Mouse (Mus musculus) thymus, adult 2 months (tissue): ENCODE results near the gene Lrp10. TPM values are rescaled to one million over a fixed set of nuclear protein-coding genes. Genes with fewer than 3 reads are reported as not detected.

Experiments
- DNase-seq: peaks from one replicate; pipeline ENCODE4 v3.0.0; 2021
- H3K27ac ChIP-seq: fragments of 200-500 bp; 2 replicates; pipeline ENCODE4 v1.5.1; 2012; ENCODE audit warnings: low read length, control low read depth; ENCODE audit not compliant: control insufficient read depth, insufficient read depth
- H3K27me3 ChIP-seq: fragments of 200-500 bp; 2 replicates; pipeline ENCODE4 v1.6.1; 2012; ENCODE audit warnings: mild to moderate bottlenecking, low read length, moderate library complexity, mixed read lengths; ENCODE audit not compliant: control insufficient read depth, insufficient read depth
- H3K36me3 ChIP-seq: fragments of 200-500 bp; 2 replicates; pipeline ENCODE4 v1.6.1; 2012; ENCODE audit warnings: mild to moderate bottlenecking, low read length, moderate library complexity; ENCODE audit not compliant: control insufficient read depth, insufficient read depth
- H3K4me1 ChIP-seq: fragments of 200-500 bp; replicated peaks from 2 replicates; pipeline ENCODE4 v1.6.1; 2012; ENCODE audit warnings: low read length; ENCODE audit not compliant: control insufficient read depth, insufficient read depth
- H3K4me3 ChIP-seq: fragments of 200-500 bp; 2 replicates; pipeline ENCODE4 v1.5.1; 2012; ENCODE audit warnings: mild to moderate bottlenecking, low read length, control low read depth, moderate library complexity; ENCODE audit not compliant: control insufficient read depth, insufficient read depth
- CTCF ChIP-seq: fragments of 200-500 bp; IDR thresholded peaks from 2 replicates; pipeline ENCODE4 v1.5.1; 2012; ENCODE audit warnings: mild to moderate bottlenecking, control low read depth, low read length, moderate library complexity, borderline replicate concordance; ENCODE audit not compliant: control insufficient read depth, poor library complexity, insufficient read depth; ENCODE audit errors: extremely low read depth
- POLR2A ChIP-seq: fragments of 200-500 bp; IDR thresholded peaks from 2 replicates; pipeline ENCODE4 v1.6.1; 2012; ENCODE audit warnings: mild to moderate bottlenecking, low read length, control low read depth, moderate library complexity; ENCODE audit not compliant: control insufficient read depth, poor library complexity, insufficient read depth; ENCODE audit errors: extremely low read depth
- WGBS: fragments of 180-500 bp; shearing (Covaris S2); methylation state at CpG from one replicate; pipeline ENCODE4 v1.1.7; 2018; 5-methylcytosine and 5-hydroxymethylcytosine counted together
- polyA plus RNA-seq: library from polyadenylated mRNA; depleted of rRNA; stranded (reverse); fragments of >200 nt; gene quantifications from 2 replicates; pipeline ENCODE4 v1.2.3, GENCODE M21; 2012; rRNA removed

Gene Lrp10
- polyA plus RNA-seq, 1 experiment = 308 TPM

DNA sequence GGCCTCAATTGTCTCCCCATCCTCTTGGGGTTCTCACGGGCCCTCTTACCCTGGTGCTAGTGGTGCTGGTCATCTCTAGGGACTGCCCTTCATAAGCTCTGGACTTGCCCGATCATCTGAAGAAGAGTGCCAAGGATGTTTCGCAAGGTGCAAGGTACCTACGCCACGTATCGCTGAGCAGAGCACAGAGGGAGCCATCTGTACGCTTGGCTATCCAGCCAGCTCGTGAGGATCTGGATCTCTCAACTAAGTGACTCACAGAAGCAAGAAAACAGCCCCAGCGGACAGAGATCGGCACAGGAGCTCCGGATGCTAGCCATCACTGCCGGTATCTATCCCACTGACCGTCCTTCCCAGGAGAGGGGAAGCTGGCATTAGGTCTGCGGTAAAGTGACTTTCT is 32.8 kb downstream of the Lrp10 start:
- no peak for DNase-seq

DNA sequence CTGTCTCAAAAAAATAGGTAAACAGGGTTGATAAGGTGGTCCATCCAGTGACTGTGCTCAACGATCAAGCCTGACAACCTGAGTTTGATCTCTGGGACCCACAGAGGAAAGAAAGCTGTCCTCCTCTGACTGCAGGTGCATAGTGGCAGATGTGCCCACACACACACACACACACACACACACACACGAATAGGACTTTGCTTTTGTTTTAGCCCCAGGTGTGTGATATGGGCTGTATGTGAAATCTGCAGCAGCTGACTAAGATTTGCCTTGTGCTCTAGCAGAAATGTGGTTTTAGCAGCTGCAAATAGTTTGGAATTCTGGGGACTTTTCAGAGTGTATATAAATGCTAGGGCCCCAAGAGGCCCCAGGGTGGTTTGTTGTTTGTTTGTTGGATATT is 35.4 kb downstream of the Lrp10 start:
- DNase-seq = peak; percentile 59
- peak overlapping the region; percentile 56 for H3K27ac ChIP-seq
- H3K27me3 ChIP-seq = no peaks in the 10 kb centered on the region
- 5% methylated on average over 2 of the region's 2 CpGs for WGBS
- H3K36me3 ChIP-seq = no peaks in the 10 kb centered on the region
- H3K4me3 ChIP-seq = no peak overlapping the region
- peaks cover 7% of the 10 kb centered on the region for H3K4me1 ChIP-seq
- TF ChIP-seq POLR2A (no peak), CTCF (no peak)

More for the DNA sequence above, 32.8 kb downstream of the Lrp10 start:
- 94% methylated on average over 14 of the region's 14 CpGs for WGBS
- no peak for TF ChIP-seq CTCF
- TF ChIP-seq POLR2A = no peak
- Histone ChIP-seq H3K27me3 (no peaks in the 10 kb centered on the region), H3K4me1 (peaks cover 10% of the 10 kb centered on the region), H3K27ac (no peak overlapping the region), H3K36me3 (no peaks in the 10 kb centered on the region), H3K4me3 (no peak overlapping the region)

DNA sequence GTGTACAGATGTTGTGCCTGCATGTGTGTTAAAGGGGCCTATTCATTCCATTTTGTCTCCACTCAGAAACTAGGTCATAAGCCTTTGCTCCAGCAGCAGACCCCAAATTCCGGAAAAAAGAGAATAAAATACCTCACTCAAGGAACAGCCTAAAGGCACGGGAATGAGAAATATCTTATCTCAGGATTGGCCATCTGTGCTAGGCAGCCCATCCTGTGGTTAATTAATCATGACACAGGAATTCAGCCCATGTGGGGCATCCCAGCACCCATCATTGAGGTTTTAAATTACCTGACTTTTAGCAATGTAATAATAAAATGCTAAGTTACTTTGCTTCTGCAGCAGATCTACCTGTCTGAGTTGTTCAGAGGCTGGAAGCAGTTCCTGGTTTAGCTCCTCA is 37.4 kb downstream of the Lrp10 start:
- no peak overlapping the region for H3K27ac ChIP-seq
- 90% methylated on average over 2 of the region's 2 CpGs for WGBS
- TF ChIP-seq POLR2A (no peak), CTCF (no peak)
- H3K27me3 ChIP-seq = no peaks in the 10 kb centered on the region
- peaks cover 7% of the 10 kb centered on the region for H3K4me1 ChIP-seq
- H3K36me3 ChIP-seq = no peaks in the 10 kb centered on the region
- H3K4me3 ChIP-seq = no peak overlapping the region
- DNase-seq = no peak

DNA sequence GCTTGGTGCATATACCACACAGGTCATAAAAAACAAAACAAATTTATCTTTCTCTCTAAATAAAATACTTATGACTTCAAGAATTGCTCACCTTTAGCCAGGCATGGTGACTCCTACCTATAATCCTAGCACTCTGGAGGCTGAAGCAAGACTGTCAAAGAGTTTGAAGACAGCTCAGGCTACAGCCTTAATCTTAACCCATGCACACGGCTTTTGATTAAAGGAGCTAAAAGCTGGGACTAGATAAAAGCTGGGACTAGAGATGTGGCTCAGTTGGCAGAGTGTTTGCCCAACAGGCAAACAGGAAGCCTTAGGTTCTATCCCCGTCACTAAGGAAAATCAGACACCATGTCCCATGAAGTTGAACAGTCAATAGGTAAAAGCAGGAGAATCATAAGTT is 39.2 kb downstream of the Lrp10 start:
- H3K27ac ChIP-seq = no peak overlapping the region
- DNase-seq = no peak
- no peak overlapping the region for H3K4me3 ChIP-seq
- TF ChIP-seq CTCF (no peak), POLR2A (no peak)
- peaks cover 7% of the 10 kb centered on the region for H3K4me1 ChIP-seq
- WGBS = 94% methylated on average over 2 of the region's 2 CpGs
- peaks cover 13% of the 10 kb centered on the region for H3K36me3 ChIP-seq
- no peaks in the 10 kb centered on the region for H3K27me3 ChIP-seq

DNA sequence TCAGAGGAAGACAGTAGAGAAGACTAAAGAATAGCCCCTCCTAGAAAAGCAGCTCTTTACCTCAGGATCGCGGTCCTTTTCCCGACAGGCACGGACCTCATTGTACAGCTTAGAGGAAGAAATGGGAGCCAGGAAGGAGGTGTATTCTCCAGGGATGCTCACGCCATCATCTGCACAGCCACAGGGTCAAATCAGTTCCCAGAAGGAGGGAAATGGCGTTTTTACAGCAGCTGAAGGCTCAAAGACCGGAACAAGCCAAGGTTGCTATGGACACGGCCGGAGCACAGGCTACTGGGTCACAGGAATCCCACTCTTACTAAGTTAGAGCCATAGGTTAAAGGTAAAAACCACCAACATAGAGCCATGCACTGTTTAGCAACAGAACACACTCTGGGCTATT is 45.8 kb downstream of the Lrp10 start:
- 96% methylated on average over 9 of the region's 9 CpGs for WGBS
- peaks cover 75% of the 10 kb centered on the region for H3K36me3 ChIP-seq

DNA sequence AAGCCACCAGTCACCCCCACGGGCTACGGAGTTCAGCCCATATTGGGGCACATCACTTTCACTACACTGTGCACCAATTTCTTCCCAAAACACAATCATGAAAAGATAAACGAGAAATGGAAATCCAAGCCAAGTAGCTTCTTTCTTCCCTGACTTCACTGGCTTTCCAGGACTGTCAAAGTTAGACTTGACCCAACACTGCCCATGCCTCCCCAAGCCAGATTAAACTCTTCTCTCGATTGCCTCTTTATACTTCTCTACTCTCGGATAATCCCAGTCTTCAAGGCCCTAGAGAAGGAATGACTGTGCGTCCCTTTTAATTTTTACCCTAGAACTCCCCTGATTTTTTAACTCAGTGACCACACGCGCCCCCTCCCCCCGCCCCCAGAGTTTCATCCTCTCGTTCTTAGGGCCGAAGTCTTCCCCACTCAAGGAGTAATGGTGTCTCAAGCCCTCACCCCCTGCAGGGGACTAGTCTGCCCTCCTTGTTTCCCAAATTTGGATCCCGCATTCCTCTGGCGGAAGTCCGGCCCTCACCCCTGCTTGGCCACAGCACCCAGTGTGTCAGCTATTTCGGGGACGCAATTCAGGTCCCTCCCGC is 52.9 kb downstream of the Lrp10 start:
- 1% methylated on average over 17 of the region's 17 CpGs for WGBS
- no peaks in the 10 kb centered on the region for H3K27me3 ChIP-seq
- TF ChIP-seq CTCF = no peak
- no peak for TF ChIP-seq POLR2A
- H3K27ac ChIP-seq = no peak overlapping the region
- H3K4me1 ChIP-seq = peaks cover 24% of the 10 kb centered on the region
- no peak for DNase-seq
- peaks cover 30% of the 10 kb centered on the region for H3K36me3 ChIP-seq
- peak overlapping the region; percentile 78 for H3K4me3 ChIP-seq

More for the DNA sequence above, 45.8 kb downstream of the Lrp10 start:
- Histone ChIP-seq H3K27me3 (no peaks in the 10 kb centered on the region), H3K4me3 (no peak overlapping the region), H3K27ac (no peak overlapping the region), H3K4me1 (no peaks in the 10 kb centered on the region)
- TF ChIP-seq CTCF = no peak
- no peak for TF ChIP-seq POLR2A
- no peak for DNase-seq

Other genes with a start within 250 kb of the Lrp10 start
- 513 and 641 TPM in 2 replicates for gene Dad1, start 210.0 kb upstream of the Lrp10 start, polyA plus RNA-seq
- 21.5 and 23.6 TPM in 2 replicates for gene Abhd4, start 209.9 kb upstream of the Lrp10 start, polyA plus RNA-seq
- gene Olfr49, start 179.2 kb upstream of the Lrp10 start, polyA plus RNA-seq = not detected in 2 replicates
- 177 and 188 TPM in 2 replicates for gene Oxa1l, start 103.3 kb upstream of the Lrp10 start, polyA plus RNA-seq
- 24.2 and 29.3 TPM in 2 replicates for gene Slc7a7, start 46.4 kb upstream of the Lrp10 start, polyA plus RNA-seq
- gene Mrpl52, start 37.2 kb upstream of the Lrp10 start, polyA plus RNA-seq = 211 and 214 TPM in 2 replicates
- gene Mmp14, start 32.5 kb upstream of the Lrp10 start, polyA plus RNA-seq = 76.5 and 89.3 TPM in 2 replicates
- gene Rem2, start 12.0 kb downstream of the Lrp10 start, polyA plus RNA-seq = 0.82 and 1.00 TPM in 2 replicates
- gene Prmt5, start 53.4 kb downstream of the Lrp10 start, polyA plus RNA-seq = 48.9 and 50.5 TPM in 2 replicates
- 47.2 and 61.5 TPM in 2 replicates for gene Haus4, start 90.5 kb downstream of the Lrp10 start, polyA plus RNA-seq
- 13.9 and 17.6 TPM in 2 replicates for gene Ajuba, start 113.4 kb downstream of the Lrp10 start, polyA plus RNA-seq
- 8.7 and 9.8 TPM in 2 replicates for gene 4931414P19Rik, start 141.9 kb downstream of the Lrp10 start, polyA plus RNA-seq
- 239 and 266 TPM in 2 replicates for gene Psmb5, start 153.9 kb downstream of the Lrp10 start, polyA plus RNA-seq
- 67.6 and 92.4 TPM in 2 replicates for gene Psmb11, start 157.3 kb downstream of the Lrp10 start, polyA plus RNA-seq
- not detected in 2 replicates for gene Gm17606, start 176.8 kb downstream of the Lrp10 start, polyA plus RNA-seq
- 138 and 142 TPM in 2 replicates for gene Cdh24, start 177.2 kb downstream of the Lrp10 start, polyA plus RNA-seq
- gene 1700123O20Rik, start 222.1 kb downstream of the Lrp10 start, polyA plus RNA-seq = 80.2 and 92.8 TPM in 2 replicates
- 238 and 263 TPM in 2 replicates for gene Acin1, start 222.8 kb downstream of the Lrp10 start, polyA plus RNA-seq
- 0.09 and 0.14 TPM in 2 replicates for gene Gm29776, start 234.7 kb downstream of the Lrp10 start, polyA plus RNA-seq
- gene Cebpe, start 248.0 kb downstream of the Lrp10 start, polyA plus RNA-seq = 2.1 and 2.7 TPM in 2 replicates